Mouse (Mus musculus): ENCODE data around the gene Smyd3.
A peak's percentile ranks its signal among the peaks of the same experiment; 100 is the strongest.

Smyd3 gene

GRCm38 (mm10) chr1:179059286-179060112 lies 458.3 kb downstream of the Smyd3 start:
- peak in 1 of 2 experiments; percentile 37 for DNase-seq

- no peak for DNase-seq
Observed at GRCm38 (mm10) chr1:179058675-179059074, 459.2 kb downstream of the Smyd3 start.

- no peak for DNase-seq
Observed at GRCm38 (mm10) chr1:179055760-179056159, 462.1 kb downstream of the Smyd3 start.

- DNase-seq: no peak
Observed at GRCm38 (mm10) chr1:179054385-179055116, 463.3 kb downstream of the Smyd3 start.

- DNase-seq: no peak
Observed at GRCm38 (mm10) chr1:179052545-179053180, 465.2 kb downstream of the Smyd3 start.

- DNase-seq: no peak
Observed at GRCm38 (mm10) chr1:179047931-179048596, 469.8 kb downstream of the Smyd3 start.

GRCm38 (mm10) chr1:179045856-179046714 lies 471.8 kb downstream of the Smyd3 start:
- no peak for DNase-seq

GRCm38 (mm10) chr1:179044165-179044564 lies 473.7 kb downstream of the Smyd3 start:
- no peak for DNase-seq

- no peak for DNase-seq
Observed at GRCm38 (mm10) chr1:179043644-179044043, 474.2 kb downstream of the Smyd3 start.

- DNase-seq: peak; percentile 82 to 85
Observed at GRCm38 (mm10) chr1:179041905-179042337, 475.9 kb downstream of the Smyd3 start.

GRCm38 (mm10) chr1:179041231-179041904 lies 476.5 kb downstream of the Smyd3 start:
- peak; percentile 62 to 66 for DNase-seq

GRCm38 (mm10) chr1:179038801-179039200 lies 479.0 kb downstream of the Smyd3 start:
- DNase-seq: peak; percentile 62 to 85

GRCm38 (mm10) chr1:179032947-179033346 lies 484.9 kb downstream of the Smyd3 start:
- no peak for DNase-seq

- peak; percentile 54 to 55 for DNase-seq
Observed at GRCm38 (mm10) chr1:179031581-179031980, 486.3 kb downstream of the Smyd3 start.

GRCm38 (mm10) chr1:179026614-179027013 lies 491.2 kb downstream of the Smyd3 start:
- DNase-seq: peak in 1 of 2 experiments; percentile 24

GRCm38 (mm10) chr1:179025169-179025568 lies 492.7 kb downstream of the Smyd3 start:
- DNase-seq: no peak

GRCm38 (mm10) chr1:179023486-179023885 lies 494.4 kb downstream of the Smyd3 start:
- DNase-seq: no peak

- DNase-seq: no peak
Observed at GRCm38 (mm10) chr1:179017428-179017827, 500.4 kb downstream of the Smyd3 start.

GRCm38 (mm10) chr1:179013021-179013420 lies 504.8 kb downstream of the Smyd3 start:
- DNase-seq: no peak

- peak; percentile 100 for DNase-seq
Observed at GRCm38 (mm10) chr1:179012273-179012672, 505.6 kb downstream of the Smyd3 start.

GRCm38 (mm10) chr1:179010756-179011155 lies 507.1 kb downstream of the Smyd3 start:
- DNase-seq: no peak

All from cerebellum, postnatal 14 days (tissue).